Mouse (Mus musculus) CH12.LX (cell line): ENCODE measurements around the gene Cdc42bpa. TPM values are rescaled to one million over a fixed set of nuclear protein-coding genes. Genes with fewer than 3 reads are reported as not detected.
A peak's percentile ranks its signal among the peaks of the same experiment; 100 is the strongest.

Experiments used
- DNase-seq: peaks from one replicate; pipeline ENCODE4 v3.0.0-alpha.2; 2013; ENCODE audit errors: extremely low read depth
- H3K27ac ChIP-seq: 2 replicates; pipeline ENCODE4 v1.5.1; 2012; ENCODE audit warnings: low read depth, mild to moderate bottlenecking, control low read depth, moderate library complexity; ENCODE audit not compliant: insufficient read depth
- H3K27me3 ChIP-seq: replicated peaks from 2 replicates; pipeline ENCODE3; 2012; ENCODE audit warnings: inconsistent platforms
- H3K36me3 ChIP-seq, 2 experiments: replicated peaks in 1 of 2; 2 replicates each; pipeline versions ENCODE3 to v1.6.1; 2012; ENCODE audit warnings: inconsistent platforms in 1 of 2, low read length in 1 of 2, mild to moderate bottlenecking in 1 of 2, mixed read lengths in 1 of 2, moderate library complexity in 1 of 2; ENCODE audit not compliant: control insufficient read depth in 1 of 2, insufficient read depth in 1 of 2
- H3K4me1 ChIP-seq, 2 experiments: 2 replicates each; pipeline ENCODE4 v1.6.1; 2012; ENCODE audit warnings: inconsistent platforms in 1 of 2, moderate library complexity in 1 of 2; ENCODE audit not compliant: insufficient read depth in 2 of 2, control insufficient read depth in 1 of 2
- H3K4me2 ChIP-seq: 2 replicates; pipeline ENCODE4 v1.6.1; 2012; ENCODE audit warnings: low read depth, mild to moderate bottlenecking, control low read depth; ENCODE audit not compliant: poor library complexity, insufficient read depth, severe bottlenecking
- H3K4me3 ChIP-seq, 3 experiments: fragments of 150-350 bp in 1 of 3; sonication (generic) in 1 of 3; replicated peaks in 1 of 3; 2 replicates each; pipeline versions ENCODE3 to v1.5.1; 2011 to 2012; ENCODE audit warnings: low read depth in 2 of 3, low read length in 2 of 3, mild to moderate bottlenecking in 2 of 3, moderate library complexity in 2 of 3, control low read depth in 1 of 3, improper control_type of control experiment in 1 of 3, inconsistent platforms in 1 of 3, mixed read lengths in 1 of 3; ENCODE audit not compliant: poor library complexity in 1 of 3
- H3K79me2 ChIP-seq: replicated peaks from 2 replicates; pipeline ENCODE4 v1.6.1; 2012; ENCODE audit warnings: mild to moderate bottlenecking, moderate library complexity; ENCODE audit not compliant: control insufficient read depth, poor library complexity, insufficient read depth, severe bottlenecking; ENCODE audit errors: extremely low read depth
- H3K9ac ChIP-seq: 2 replicates; pipeline ENCODE4 v1.6.1; 2012; ENCODE audit warnings: low read depth, mild to moderate bottlenecking, control low read depth, moderate library complexity; ENCODE audit not compliant: insufficient read depth
- H3K9me3 ChIP-seq: replicated peaks from 2 replicates; pipeline ENCODE3; 2012; ENCODE audit warnings: low read length, inconsistent platforms, mixed read lengths
- BHLHE40 ChIP-seq: IDR thresholded peaks from 2 replicates; pipeline ENCODE4 v1.6.1; 2011; ENCODE audit warnings: mild to moderate bottlenecking, low read depth, low read length, improper control_type of control experiment
- CTCF ChIP-seq, 2 experiments: IDR thresholded peaks in 1 of 2; conservative IDR thresholded peaks in 1 of 2; 2 replicates each; pipeline ENCODE4 v1.5.1; 2011 to 2012; ENCODE audit warnings: low read depth in 2 of 2, low read length in 2 of 2, improper control_type of control experiment in 1 of 2, inconsistent platforms in 1 of 2, mild to moderate bottlenecking in 1 of 2, moderate library complexity in 1 of 2
- ELF1 ChIP-seq: IDR thresholded peaks from 2 replicates; pipeline ENCODE4 v1.6.1; 2014; ENCODE audit warnings: low read depth, mild to moderate bottlenecking, inconsistent platforms, low read length, improper control_type of control experiment
- ETS1 ChIP-seq: conservative IDR thresholded peaks from 2 replicates; pipeline ENCODE4 v1.6.1; 2012; ENCODE audit warnings: low read depth, mild to moderate bottlenecking, inconsistent platforms, low read length, improper control_type of control experiment, moderate library complexity
- GABPA ChIP-seq: IDR thresholded peaks from 2 replicates; pipeline ENCODE4 v1.6.1; 2012; ENCODE audit warnings: low read depth, low read length, improper control_type of control experiment, inconsistent platforms; ENCODE audit not compliant: insufficient replicate concordance
- HCFC1 ChIP-seq: IDR thresholded peaks from 2 replicates; pipeline ENCODE4 v1.6.1; 2012; ENCODE audit warnings: low read depth, mild to moderate bottlenecking, inconsistent platforms, low read length, improper control_type of control experiment
- MAZ ChIP-seq: IDR thresholded peaks from 2 replicates; pipeline ENCODE4 v1.6.1; 2012; ENCODE audit warnings: low read depth, mild to moderate bottlenecking, inconsistent platforms, low read length, improper control_type of control experiment, moderate library complexity
- MXI1 ChIP-seq: IDR thresholded peaks from 2 replicates; pipeline ENCODE4 v1.6.1; 2011; ENCODE audit warnings: mild to moderate bottlenecking, low read depth, low read length, improper control_type of control experiment
- MYC ChIP-seq: IDR thresholded peaks from 2 replicates; pipeline ENCODE4 v1.6.1; 2011; ENCODE audit warnings: low read depth, mild to moderate bottlenecking, improper control_type of control experiment, low read length
- PAX5 ChIP-seq: IDR thresholded peaks from 2 replicates; pipeline ENCODE4 v1.6.1; 2012; ENCODE audit warnings: low read length, inconsistent platforms, mixed read lengths
- RAD21 ChIP-seq: IDR thresholded peaks from 2 replicates; pipeline ENCODE4 v1.6.1; 2011; ENCODE audit warnings: low read depth, mild to moderate bottlenecking, low read length, improper control_type of control experiment, moderate library complexity
- RCOR1 ChIP-seq: conservative IDR thresholded peaks from 2 replicates; pipeline ENCODE4 v1.6.1; 2012; ENCODE audit warnings: low read depth, mild to moderate bottlenecking, inconsistent platforms, low read length, improper control_type of control experiment
- SMC3 ChIP-seq: IDR thresholded peaks from 2 replicates; pipeline ENCODE4 v1.6.1; 2011; ENCODE audit warnings: low read depth, low read length, improper control_type of control experiment
- TBP ChIP-seq: conservative IDR thresholded peaks from 2 replicates; pipeline ENCODE4 v1.6.1; 2011; ENCODE audit warnings: low read depth, low read length, improper control_type of control experiment
- UBTF ChIP-seq: IDR thresholded peaks from 2 replicates; pipeline ENCODE4 v1.6.1; 2012; ENCODE audit warnings: low read depth, mild to moderate bottlenecking, inconsistent platforms, low read length, improper control_type of control experiment, moderate library complexity
- USF1 ChIP-seq: IDR thresholded peaks from 2 replicates; pipeline ENCODE4 v1.6.1; 2014; ENCODE audit warnings: low read depth, mild to moderate bottlenecking, inconsistent platforms, low read length, improper control_type of control experiment
- ZMIZ1 ChIP-seq: IDR thresholded peaks from 2 replicates; pipeline ENCODE4 v1.6.1; 2012; ENCODE audit warnings: low read depth, mild to moderate bottlenecking, inconsistent platforms, low read length, improper control_type of control experiment
- ZNF384 ChIP-seq: IDR thresholded peaks from 2 replicates; pipeline ENCODE4 v1.6.1; 2012; ENCODE audit warnings: low read depth, low read length, improper control_type of control experiment, inconsistent platforms
- dilution Hi-C: fragments of 300-500 bp; cut with MboI; formaldehyde crosslinking; loops from 2 replicates; pipeline ENCODE4 v1.14.3; 2020; ENCODE audit warnings: low sequenced_read_pairs; ENCODE audit not compliant: extremely low pct_unique_long_range_greater_than_20kb, extremely low pct_ligation_motif_present
- in situ Hi-C: fragments of 300-500 bp; cut with MboI; formaldehyde crosslinking; loops from 3 replicates; pipeline ENCODE4 v1.14.3; 2019; ENCODE audit warnings: low sequenced_read_pairs, low pct_ligation_motif_present, low pct_unique_long_range_greater_than_20kb, mixed read lengths
- polyA plus RNA-seq: library from polyadenylated mRNA; unstranded; fragments of >175 nt; gene quantifications from 2 replicates; pipeline ENCODE4 v1.2.1, GENCODE M21; 2012; ENCODE audit warnings: low read depth; ENCODE audit not compliant: insufficient read length
- total RNA-seq, 2 experiments: library from RNA; depleted of rRNA; stranded (reverse); fragments of 300-350 nt in 1 of 2; fragments of >200 nt in 1 of 2; gene quantifications; 2 replicates each; pipeline ENCODE4 v1.2.3; 2012 to 2014

Gene Cdc42bpa
- total and polyA plus RNA-seq, 3 experiments = 5.3 to 9.0 (median 5.6) TPM

DNA sequence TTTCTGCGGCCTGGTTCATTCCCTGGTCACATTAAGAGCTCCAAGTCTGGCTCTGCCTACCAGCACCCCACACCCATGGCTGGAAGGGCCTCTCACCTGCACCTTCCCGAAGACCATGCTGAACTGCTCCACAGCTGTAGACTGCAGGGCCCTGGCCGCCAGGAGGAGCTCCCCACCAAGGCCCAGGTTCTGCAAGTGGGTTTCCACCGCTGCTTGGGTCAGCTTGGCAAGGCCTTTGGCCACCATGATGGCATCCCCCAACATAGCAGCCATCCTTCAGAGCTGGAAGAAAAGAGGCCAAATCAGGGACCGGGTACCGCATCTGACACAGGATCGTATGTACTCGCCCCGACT lies 221.7 kb downstream of the Cdc42bpa start:
- dilution Hi-C loops = no loop called here
- Histone ChIP-seq H3K27ac (no peak overlapping the region), H3K9me3 (no peaks in the 10 kb centered on the region), H3K9ac (no peak overlapping the region), H3K4me1 (peaks cover 32 to 93% of the 10 kb centered on the region in 2 experiments), H3K4me2 (no peak overlapping the region), H3K79me2 (peaks cover 79% of the 10 kb centered on the region), H3K36me3 (peaks cover 80 to 99% of the 10 kb centered on the region in 2 experiments), H3K4me3 (no peak overlapping the region), H3K27me3 (no peaks in the 10 kb centered on the region)
- TF ChIP-seq SMC3 (peak; percentile 85), RAD21 (peak; percentile 60), ETS1 (no peak), GABPA (no peak), CTCF (conservative IDR thresholded peaks at IDR 0.05 in 1 of 2, IDR thresholded peaks at IDR 0.05 in 1 of 2; ENCODE audit: low read depth in 2 of 2, low read length in 2 of 2) (peak in 1 of 2 experiments; percentile 68; a peak in 2 of 4 replicates), MAZ (no peak), HCFC1 (no peak), UBTF (no peak), TBP (no peak), MXI1 (no peak), ZNF384 (no peak), ZMIZ1 (no peak), MYC (no peak), ELF1 (no peak)
- in situ Hi-C loops = no loop called here
- DNase-seq = no peak

- Histone ChIP-seq H3K4me1 (peaks cover 28 to 93% of the 10 kb centered on the region in 2 experiments), H3K27me3 (no peaks in the 10 kb centered on the region)
- DNase-seq = no peak
- TF ChIP-seq BHLHE40 (no peak), PAX5 (no peak), USF1 (no peak), RCOR1 (no peak)
- TF ChIP-seq, all 38 proteins: peak for 0
- H3K79me2 ChIP-seq = peaks cover 83% of the 10 kb centered on the region
- in situ Hi-C loops (no loop called here), dilution Hi-C loops (no loop called here)
- no peak overlapping the region for H3K27ac ChIP-seq
- no peak overlapping the region for H3K4me3 ChIP-seq
- no peak overlapping the region for H3K9ac ChIP-seq
- H3K4me2 ChIP-seq = no peak overlapping the region
- no peaks in the 10 kb centered on the region for H3K9me3 ChIP-seq
- H3K36me3 ChIP-seq = peaks cover 79 to 99% of the 10 kb centered on the region in 2 experiments
Observed at GRCm38 (mm10) chr1:180182731-180183130, 222.5 kb downstream of the Cdc42bpa start.
